Mouse (Mus musculus): ENCODE results near the gene Gpr155.

Gene Gpr155

DNA sequence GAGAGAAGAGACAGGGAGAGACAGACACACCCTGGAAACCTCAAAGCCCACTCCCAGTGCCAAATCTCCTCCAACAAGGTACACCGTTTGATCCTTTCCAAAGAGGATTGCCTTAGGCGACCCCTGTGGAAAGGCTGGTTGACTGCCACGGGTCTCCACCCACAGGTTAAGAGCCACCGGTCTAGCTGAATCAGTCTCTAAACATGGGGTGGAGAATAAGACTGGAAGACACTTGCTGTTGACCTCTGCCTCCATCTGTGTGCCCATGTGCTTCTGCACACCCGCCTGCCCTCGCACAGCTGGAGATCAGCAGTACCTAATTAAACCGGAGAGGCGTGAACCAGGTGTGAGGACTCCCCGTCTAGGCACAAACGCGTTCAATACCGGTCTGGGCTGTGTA lies 63.4 kb downstream of the Gpr155 start:
- DNase-seq (ENCODE audit: low spot score in 2 of 2): no peak

DNA sequence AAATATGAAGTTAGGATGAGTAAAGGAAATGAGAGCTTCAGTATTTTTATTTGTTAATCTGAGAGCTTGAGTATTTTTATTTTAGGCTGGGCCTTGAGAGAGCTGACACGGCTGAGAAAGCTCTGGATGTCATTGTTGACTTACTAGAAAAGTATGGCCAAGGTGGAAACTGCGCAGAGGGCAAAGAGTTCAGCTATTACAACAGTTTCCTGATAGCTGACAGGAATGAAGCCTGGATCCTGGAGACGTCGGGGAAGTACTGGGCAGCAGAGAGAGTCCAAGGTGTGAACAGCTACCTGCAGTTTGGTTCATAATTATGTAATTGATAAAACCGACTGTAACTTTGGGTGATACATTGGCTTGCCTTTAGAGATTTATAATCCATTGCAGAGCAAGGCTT lies 67.2 kb downstream of the Gpr155 start:
- no peak for DNase-seq (ENCODE audit: low spot score in 2 of 2)

DNA sequence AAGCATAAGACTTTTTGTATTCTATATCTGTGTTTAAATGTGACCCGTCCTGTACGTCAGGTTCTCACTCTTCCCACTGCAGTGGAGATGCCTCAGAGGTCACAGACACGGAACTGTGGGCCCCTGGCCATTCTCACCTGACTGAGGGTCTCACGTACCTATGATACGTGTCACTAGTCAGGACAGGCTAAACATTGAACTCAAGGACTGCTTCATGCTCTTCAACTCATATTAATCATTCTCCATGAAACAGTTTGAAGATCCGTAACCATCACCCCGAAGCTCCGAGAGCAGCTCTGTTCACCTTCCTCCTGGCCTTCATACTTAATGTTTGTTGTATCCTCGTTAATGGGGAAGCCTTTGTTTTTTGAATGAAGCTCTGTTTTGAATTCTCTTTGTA lies 68.9 kb downstream of the Gpr155 start:
- no peak for DNase-seq (ENCODE audit: low spot score in 2 of 2)

DNA sequence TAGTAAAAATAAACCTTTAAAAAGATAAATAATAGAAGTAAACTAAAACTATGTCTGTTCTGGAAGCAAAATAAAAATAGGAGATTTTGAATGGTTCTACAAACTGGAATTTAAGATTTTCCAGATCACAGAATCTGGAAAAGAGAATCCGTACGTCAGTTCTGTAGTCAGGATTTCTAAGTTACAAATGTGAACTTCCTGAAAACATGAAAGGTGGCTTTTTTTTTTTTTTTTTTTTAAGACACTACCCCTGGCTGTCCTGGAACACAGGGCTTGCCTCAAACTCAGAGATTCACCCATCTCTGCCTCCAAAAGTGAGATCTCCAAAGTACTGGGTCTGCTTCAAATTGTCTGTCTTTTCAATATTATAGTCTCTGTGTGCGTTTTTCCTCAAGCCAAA lies 72.1 kb downstream of the Gpr155 start:
- no peak for DNase-seq (ENCODE audit: low spot score in 2 of 2)

DNA sequence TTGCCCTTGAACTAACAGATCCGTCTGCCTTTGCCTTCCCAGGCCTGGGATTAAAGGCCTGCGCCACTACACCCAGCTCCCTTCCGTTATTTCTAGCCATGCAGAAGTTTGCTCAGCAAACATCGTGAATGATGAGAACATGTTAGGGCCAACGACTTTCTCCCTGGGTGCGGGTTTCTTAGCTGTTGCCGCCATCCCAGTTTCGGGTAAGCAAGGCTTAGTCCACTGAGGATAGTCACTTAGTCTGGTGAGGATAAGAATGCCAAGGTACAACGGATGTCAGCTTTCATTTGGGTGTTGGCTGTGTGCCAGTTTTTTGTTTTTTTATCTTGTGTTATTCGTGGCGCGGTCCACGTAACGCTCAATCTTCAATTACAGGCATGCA lies 73.3 kb downstream of the Gpr155 start:
- peak; percentile 28 to 60 for DNase-seq (ENCODE audit: low spot score in 2 of 2)

DNA sequence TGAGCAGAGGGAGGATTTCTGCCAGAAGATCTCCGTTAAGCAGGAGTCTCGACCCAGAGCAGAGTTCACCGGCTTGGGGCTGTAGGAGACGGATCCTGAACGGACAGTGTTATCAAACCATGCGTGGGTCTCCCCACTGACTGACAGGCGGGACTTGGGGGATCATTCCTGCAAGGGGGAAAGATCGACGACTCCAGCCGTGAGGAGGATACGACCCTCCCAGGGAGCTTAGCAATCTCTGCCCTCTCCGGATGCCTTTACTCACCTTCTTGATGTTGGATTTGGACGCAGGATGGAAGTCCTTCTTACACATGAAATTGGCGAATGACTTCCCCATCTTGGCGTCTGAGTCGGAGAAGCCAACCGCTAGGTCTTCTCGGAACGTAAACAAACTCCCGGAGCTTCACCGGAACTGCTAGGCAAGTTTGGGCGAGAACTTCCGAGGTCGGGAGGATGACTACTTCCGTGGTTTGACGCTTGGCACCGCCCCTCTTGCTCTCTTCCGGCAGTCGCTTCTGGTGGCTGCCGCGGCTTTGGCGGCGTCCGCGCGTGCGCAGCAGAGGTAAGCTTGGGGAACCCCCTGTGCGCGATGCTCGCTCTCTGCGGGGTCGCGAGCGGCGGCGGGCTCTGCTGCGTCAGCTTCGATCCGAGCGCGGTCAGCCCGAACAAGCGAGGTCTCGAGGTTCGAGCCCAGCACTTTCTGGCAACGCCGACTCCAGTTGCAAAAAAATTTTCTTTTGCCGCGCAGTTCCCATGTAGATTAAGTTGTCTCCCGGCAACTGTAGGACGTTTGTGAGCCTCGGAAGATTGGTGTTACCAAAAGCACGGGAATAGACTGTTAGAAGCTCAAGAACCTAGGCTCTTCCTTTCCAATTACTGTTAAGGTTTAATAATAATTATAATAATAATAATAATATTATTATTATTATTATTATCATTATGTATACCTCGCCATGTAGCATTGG lies 73.9 kb downstream of the Gpr155 start, which contains the start of the genes Scrn3 and Cir1:
Gene Scrn3 (plus strand): TSS at position 450 of the 965 bp plus-strand sequence.
Gene Cir1 (minus strand): TSS at position 550 of the 965 bp plus-strand sequence.
- DNase-seq (ENCODE audit: low spot score in 2 of 2): peak; percentile 94

DNA sequence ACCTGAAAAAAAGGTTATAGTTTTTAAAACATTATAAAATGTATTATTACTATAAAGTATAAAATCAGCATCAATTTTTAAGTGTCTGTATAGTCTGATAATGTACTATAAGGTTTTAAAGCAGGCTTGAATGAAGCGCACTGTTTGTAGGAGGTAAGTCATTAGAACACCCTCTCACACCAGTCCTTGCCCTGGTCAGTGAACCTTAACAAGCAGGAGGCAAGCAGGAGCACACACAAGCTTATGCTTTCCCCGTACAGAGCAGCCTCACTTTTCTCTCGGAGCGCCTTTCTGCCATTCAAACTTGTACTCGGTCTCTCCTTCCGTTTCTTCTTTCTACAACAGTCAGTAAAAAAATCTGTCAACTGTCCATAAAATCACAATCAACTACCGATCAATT lies 80.4 kb downstream of the Gpr155 start:
- no peak for DNase-seq (ENCODE audit: low spot score in 2 of 2)

DNA sequence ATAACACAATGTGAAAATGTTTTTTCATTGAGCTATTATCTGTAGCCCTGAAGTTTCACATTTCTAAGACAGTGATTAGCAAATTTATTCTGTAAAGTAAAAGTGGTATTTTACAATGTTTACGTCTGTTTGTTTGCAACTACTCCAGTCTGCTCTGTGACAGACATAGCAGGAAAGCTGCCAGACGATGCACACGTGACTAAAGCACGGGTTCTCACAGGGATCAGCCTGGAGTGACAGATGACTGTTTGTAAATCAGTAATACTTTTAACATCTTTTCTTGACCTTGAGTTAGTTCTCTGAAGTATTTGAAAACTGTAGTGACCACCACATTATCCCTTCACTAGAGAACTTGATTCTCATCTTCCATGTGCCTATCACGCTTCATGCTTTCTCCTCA lies 81.9 kb downstream of the Gpr155 start:
- DNase-seq (ENCODE audit: low spot score in 2 of 2): no peak

DNA sequence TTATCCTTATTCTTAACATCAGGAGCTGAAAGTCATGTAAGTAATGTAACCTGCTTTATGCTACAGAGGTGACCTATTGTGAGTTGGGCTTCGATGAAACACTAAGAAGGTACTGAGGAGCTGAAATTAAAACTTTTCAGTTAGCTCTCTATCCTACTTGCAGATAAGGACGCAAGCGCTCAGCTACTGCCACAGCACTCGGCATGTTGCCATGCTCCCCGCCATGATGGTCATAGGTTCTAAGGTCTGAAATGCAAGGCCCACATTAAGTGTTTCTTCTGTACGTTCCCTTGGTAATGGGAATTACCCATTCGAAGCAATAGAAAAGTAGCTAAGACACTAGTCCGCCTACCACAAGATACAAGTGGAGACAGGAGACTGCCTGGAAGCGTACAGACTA lies 83.7 kb downstream of the Gpr155 start:
- no peak for DNase-seq (ENCODE audit: low spot score in 2 of 2)

DNA sequence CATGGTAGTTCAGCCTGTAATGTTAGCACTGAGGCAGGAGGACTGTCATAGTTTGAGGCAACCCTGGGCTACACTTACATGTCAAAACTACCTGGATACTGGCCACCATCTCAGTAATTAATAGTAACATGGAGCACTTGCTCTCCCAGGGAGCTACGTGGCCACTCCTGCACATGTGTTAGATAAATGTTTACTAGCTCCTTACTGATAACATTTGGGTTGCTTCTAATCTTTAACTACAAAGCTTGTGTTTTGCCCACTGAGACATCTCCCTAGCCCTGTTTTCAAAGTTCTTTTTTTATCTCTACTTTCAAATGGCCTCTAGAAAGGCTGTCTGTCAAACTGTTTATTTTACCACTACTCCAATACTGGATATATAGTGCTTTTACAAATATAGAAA lies 84.4 kb downstream of the Gpr155 start:
- DNase-seq (ENCODE audit: low spot score in 2 of 2): no peak

DNA sequence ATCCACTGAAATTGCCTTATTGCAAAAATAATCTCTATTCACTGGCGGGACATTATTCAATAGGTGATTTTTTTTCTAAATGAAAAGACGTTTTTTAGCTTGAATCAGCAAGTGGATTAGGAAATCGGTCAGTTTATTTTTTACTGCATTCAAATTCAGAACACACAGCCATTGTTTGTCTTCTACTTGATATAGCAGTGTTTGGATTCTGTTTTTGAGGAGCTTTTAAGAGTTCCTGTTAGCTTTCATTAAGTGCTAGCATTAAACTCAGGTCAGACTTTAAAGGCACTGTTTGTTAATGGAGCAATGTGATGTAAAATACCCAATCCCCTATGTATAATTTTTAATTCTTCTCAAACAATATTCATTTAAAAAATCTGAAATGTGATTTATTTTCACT lies 87.5 kb downstream of the Gpr155 start:
- no peak for DNase-seq (ENCODE audit: low spot score in 2 of 2)

DNA sequence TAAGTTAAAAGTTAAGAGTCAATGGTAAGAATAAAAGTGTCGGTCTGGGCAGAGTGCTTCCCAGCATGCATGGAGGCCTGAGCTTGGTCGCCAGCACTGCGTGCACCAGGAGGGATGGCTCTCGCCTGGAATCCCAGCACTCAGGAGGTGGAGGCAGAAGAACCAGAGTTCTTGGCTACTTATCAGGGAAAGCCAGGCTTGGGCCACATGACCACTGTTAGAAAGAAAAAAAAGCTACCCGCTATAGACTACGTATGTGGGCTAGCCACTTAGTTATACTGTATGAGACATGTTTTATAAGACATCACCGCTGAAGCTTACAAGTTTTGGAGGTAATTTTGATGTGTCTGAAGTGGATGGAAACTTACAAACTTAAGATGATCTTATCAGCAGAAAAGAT lies 88.2 kb downstream of the Gpr155 start:
- DNase-seq (ENCODE audit: low spot score in 2 of 2): no peak

DNA sequence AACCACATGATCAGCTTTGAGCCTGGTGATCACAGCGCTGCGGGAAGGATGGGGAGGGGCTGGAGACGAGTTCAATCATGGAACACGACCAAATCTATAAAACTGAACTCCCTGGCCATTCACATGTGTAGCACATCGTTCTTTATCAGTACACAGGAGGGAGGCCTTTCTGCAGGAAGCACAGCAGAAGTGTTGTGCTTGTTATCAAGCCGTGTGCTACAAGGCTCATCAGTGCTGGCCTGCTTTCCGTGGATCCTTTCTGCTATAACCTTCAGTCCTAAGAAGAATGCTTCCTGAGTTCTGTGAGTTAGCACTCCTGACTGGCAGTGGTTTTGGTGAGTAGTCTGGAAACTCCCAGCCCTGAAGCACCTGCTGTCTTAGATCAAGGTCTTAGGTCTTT lies 91.3 kb downstream of the Gpr155 start:
- DNase-seq (ENCODE audit: low spot score in 2 of 2): no peak
